Mouse (Mus musculus) thymus, adult 2 months (tissue): ENCODE measurements at regions not wholly inside any gene's neighbourhood (a gene's known extent, or its start where the extent isn't known, plus 50 kb on each side); places are given as distances from the start of the nearest gene placed in this dataset.

ENCODE experiments used
- CTCF ChIP-seq: fragments of 200-500 bp; IDR thresholded peaks from 2 replicates; pipeline ENCODE4 v1.5.1; 2012; ENCODE audit warnings: mild to moderate bottlenecking, control low read depth, low read length, moderate library complexity, borderline replicate concordance; ENCODE audit not compliant: control insufficient read depth, poor library complexity, insufficient read depth; ENCODE audit errors: extremely low read depth
- POLR2A ChIP-seq: fragments of 200-500 bp; IDR thresholded peaks from 2 replicates; pipeline ENCODE4 v1.6.1; 2012; ENCODE audit warnings: mild to moderate bottlenecking, low read length, control low read depth, moderate library complexity; ENCODE audit not compliant: control insufficient read depth, poor library complexity, insufficient read depth; ENCODE audit errors: extremely low read depth

DNA sequence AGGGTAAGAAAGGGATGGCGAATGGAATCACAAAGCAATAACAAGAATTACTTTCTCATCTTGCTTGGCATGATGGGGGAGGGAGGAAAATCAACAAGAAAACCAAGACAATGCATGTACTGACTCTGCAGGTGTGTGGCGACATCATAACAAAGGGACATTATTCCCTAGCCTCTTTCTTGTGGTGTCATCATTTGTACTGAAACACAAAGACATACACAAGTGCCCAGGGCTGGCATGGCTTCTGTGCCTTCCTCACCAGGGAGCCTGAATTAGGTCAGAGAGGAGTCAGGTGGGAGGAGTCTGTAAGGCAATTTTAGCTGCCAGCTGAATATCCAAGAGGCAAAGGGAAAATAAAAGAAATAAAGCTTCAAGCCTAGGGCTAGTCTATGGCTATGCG is 65.6 kb upstream of the Dock10 start:
- no peak for TF ChIP-seq CTCF
- no peak for TF ChIP-seq POLR2A
